9 mouse cellular contexts compared by ENCODE assay signal in genomic region chr1:74806360-74807311, GRCm38 (mm10). TPM values are rescaled to one million over a fixed set of nuclear protein-coding genes. Genes with fewer than 3 reads are reported as not detected.
DNase-seq lines count a peak whose midpoint lies in the region; ATAC-seq lines count a peak whose summit lies in the region.
"Had no signal": no experiment of that assay in that cellular context is flagged by ENCODE, and none has a peak within 500 bp of the region (broad histone marks: within the 10 kb centered on the region; RNA-seq: fewer than 3 reads in every experiment).

No protein-coding gene starts in this region.

- peak; percentile 36 for ATAC-seq in granulocyte monocyte progenitor cell, adult 5-6 weeks (replicated peaks; ENCODE audit: poor library complexity, severe bottlenecking)
- ATAC-seq in neural tube, embryonic 15.5 days (ENCODE audit: low FRiP score) = peak; percentile 40
- no peak for ATAC-seq in megakaryocyte, adult 5-6 weeks (ENCODE audit: poor library complexity, severe bottlenecking)

- peaks cover 50% of the 10 kb centered on the region for H3K27me3 ChIP-seq in neural tube, embryonic 15.5 days (replicated peaks)

- H3K36me3 ChIP-seq in neural tube, embryonic 15.5 days = no peaks in the 10 kb centered on the region

- H3K4me3 ChIP-seq in neural tube, embryonic 15.5 days (replicated peaks) = peak overlapping the region; percentile 36

- H3K4me2 ChIP-seq in neural tube, embryonic 15.5 days = peak overlapping the region; percentile 69

- H3K9me3 ChIP-seq in neural tube, embryonic 15.5 days (replicated peaks) = no peaks in the 10 kb centered on the region

- intact Hi-C loops in left cerebral cortex, postnatal 36 days (cut with DNase I) = no loop called here

- peak overlapping the region; percentile 39 for H3K9ac ChIP-seq in neural tube, embryonic 15.5 days (replicated peaks)

- peak; percentile 51 to 60 for DNase-seq in cerebellum, postnatal 10 days
- no peak for DNase-seq in cerebellum, postnatal 4 days (ENCODE audit: low spot score in 2 of 2)
- peak; percentile 35 for DNase-seq in urinary bladder, postnatal 25 days (ENCODE audit: low spot score)
- no peak for DNase-seq in urinary bladder, postnatal 36 days (ENCODE audit: low spot score in 2 of 2)
- peak; percentile 66 to 79 for DNase-seq in left cerebral cortex, postnatal 36 days (ENCODE audit: low spot score in 2 of 2)

- H3K4me1 ChIP-seq in neural tube, embryonic 15.5 days = peaks cover 50% of the 10 kb centered on the region

- WGBS in neural tube, embryonic 15.5 days = under 1% methylated on average over 37 of the region's 38 CpGs

- 0 out of 2 replicates have a peak overlapping the region, but pooled peaks have one; percentile 10 for H3K27ac ChIP-seq in neural tube, embryonic 15.5 days (replicated peaks)

RNA-seq across cellular contexts. Expression of gene Wnt10a, which starts 15.3 kb away (rescaled TPM):
- total RNA-seq in granulocyte monocyte progenitor cell, adult 5-6 weeks (2014; fragmentation: Nextera tagmentation) = not detected in 2 replicates
- total RNA-seq in granulocyte monocyte progenitor cell, adult 5-6 weeks (2017) = not detected in 2 replicates
- 10 to 100 TPM in 1 of 2 experiments, 1 to 10 TPM in 1; 8.5 to 12.7 TPM for total RNA-seq in left cerebral cortex, postnatal 36 days (2021)
- polyA plus RNA-seq in neural tube, embryonic 15.5 days (2015; fragmentation: Nextera tagmentation; extraction: Ambion mirVana) = 0.09 and 0.20 TPM in 2 replicates
- total RNA-seq in megakaryocyte, adult 5-6 weeks (2015) = not detected in 2 replicates
- total RNA-seq in megakaryocyte, adult 5-6 weeks (2017) = not detected in 2 replicates
- total RNA-seq: heart, postnatal 14 days had no signal

RNA-seq across cellular contexts. Expression of gene Wnt6, which starts 34.9 kb away (rescaled TPM):
- total RNA-seq in granulocyte monocyte progenitor cell, adult 5-6 weeks (2014; fragmentation: Nextera tagmentation) = not detected in 2 replicates
- total RNA-seq in granulocyte monocyte progenitor cell, adult 5-6 weeks (2017) = 0.21 and 1.2 TPM in 2 replicates
- total RNA-seq in left cerebral cortex, postnatal 36 days (2021) = 1 to 10 TPM; 1.4 to 4.0 TPM
- 5.7 and 6.4 TPM in 2 replicates for polyA plus RNA-seq in neural tube, embryonic 15.5 days (2015; fragmentation: Nextera tagmentation; extraction: Ambion mirVana)
- 0.11 and 0.14 TPM in 2 replicates for total RNA-seq in megakaryocyte, adult 5-6 weeks (2015)
- 0.55 and 1.1 TPM in 2 replicates for total RNA-seq in megakaryocyte, adult 5-6 weeks (2017)

RNA-seq across cellular contexts. Expression of gene Cdk5r2, which starts 48.1 kb away (rescaled TPM):
- not detected in 2 replicates for total RNA-seq in granulocyte monocyte progenitor cell, adult 5-6 weeks (2014; fragmentation: Nextera tagmentation)
- not detected in 2 replicates for total RNA-seq in granulocyte monocyte progenitor cell, adult 5-6 weeks (2017)
- total RNA-seq in left cerebral cortex, postnatal 36 days (2021) = 100 to 1,000 TPM; 384 to 481 TPM
- polyA plus RNA-seq in neural tube, embryonic 15.5 days (2015; fragmentation: Nextera tagmentation; extraction: Ambion mirVana) = 10.0 and 11.6 TPM in 2 replicates
- total RNA-seq in megakaryocyte, adult 5-6 weeks (2015) = not detected in 2 replicates
- not detected in 2 replicates for total RNA-seq in megakaryocyte, adult 5-6 weeks (2017)
- total RNA-seq: heart, postnatal 14 days had no signal

RNA-seq across cellular contexts. Expression of gene Prkag3, which starts 57.6 kb away (rescaled TPM):
- not detected in 2 replicates for total RNA-seq in granulocyte monocyte progenitor cell, adult 5-6 weeks (2014; fragmentation: Nextera tagmentation)
- total RNA-seq in granulocyte monocyte progenitor cell, adult 5-6 weeks (2017) = not detected in 2 replicates
- under 1 TPM in 1 of 2 experiments, not detected in 1; 0.14 TPM for total RNA-seq in left cerebral cortex, postnatal 36 days (2021)
- polyA plus RNA-seq in neural tube, embryonic 15.5 days (2015; fragmentation: Nextera tagmentation; extraction: Ambion mirVana) = 0.17 and 0.40 TPM in 2 replicates
- total RNA-seq in megakaryocyte, adult 5-6 weeks (2015) = not detected in 2 replicates
- total RNA-seq in megakaryocyte, adult 5-6 weeks (2017) = not detected in 2 replicates

Comparison
In these comparisons a context has a peak if more than half of its experiments do, and no peak if none do; other contexts are left out.
1. DNase-seq: peak in cerebellum, postnatal 10 days (2 of 2), urinary bladder, postnatal 25 days (single experiment) and left cerebral cortex, postnatal 36 days (2 of 2); none in cerebellum, postnatal 4 days (0 of 2) and urinary bladder, postnatal 36 days (0 of 2).
2. RNA of gene Wnt10a, which starts 15.3 kb away (total RNA-seq): 8.5 to 12.7 TPM in left cerebral cortex, postnatal 36 days; not detected in granulocyte monocyte progenitor cell, adult 5-6 weeks and not detected in megakaryocyte, adult 5-6 weeks; every median in the first group is over 4 times any median in the second.
3. RNA of gene Cdk5r2, which starts 48.1 kb away (total RNA-seq): 384 to 481 TPM in left cerebral cortex, postnatal 36 days; not detected in granulocyte monocyte progenitor cell, adult 5-6 weeks and not detected in megakaryocyte, adult 5-6 weeks; every median in the first group is over 100 times any median in the second.